Mouse (Mus musculus): ENCODE data around the gene Sipa1l1. TPM values are rescaled to one million over a fixed set of nuclear protein-coding genes. Genes with fewer than 3 reads are reported as not detected.

Sipa1l1 gene
- total RNA-seq, 2 experiments from 2014 or later: 35.2 to 44.3 TPM

GRCm38 (mm10) chr12:82296276-82296675 lies 127.2 kb downstream of the Sipa1l1 start:
- DNase-seq: no peak

GRCm38 (mm10) chr12:82297196-82297595 lies 128.1 kb downstream of the Sipa1l1 start:
- no peak for DNase-seq

- DNase-seq: no peak
These were observed 129.7 kb downstream of the Sipa1l1 start for GRCm38 (mm10) chr12:82298662-82299460.

GRCm38 (mm10) chr12:82304140-82304539 lies 135.0 kb downstream of the Sipa1l1 start:
- no peak for DNase-seq

- DNase-seq: no peak
These were observed 136.9 kb downstream of the Sipa1l1 start for GRCm38 (mm10) chr12:82306035-82306434.

GRCm38 (mm10) chr12:82311593-82311992 lies 142.5 kb downstream of the Sipa1l1 start:
- no peak for DNase-seq

- peak; percentile 56 for DNase-seq
These were observed 143.1 kb downstream of the Sipa1l1 start for GRCm38 (mm10) chr12:82312091-82312820.

GRCm38 (mm10) chr12:82313091-82313490 lies 144.0 kb downstream of the Sipa1l1 start:
- DNase-seq: no peak

- DNase-seq: no peak
These were observed 150.5 kb downstream of the Sipa1l1 start for GRCm38 (mm10) chr12:82319436-82320131.

- DNase-seq: no peak
These were observed 151.1 kb downstream of the Sipa1l1 start for GRCm38 (mm10) chr12:82320204-82320603.

- no peak for DNase-seq
These were observed 152.3 kb downstream of the Sipa1l1 start for GRCm38 (mm10) chr12:82321397-82321796.

- DNase-seq: no peak
These were observed 152.7 kb downstream of the Sipa1l1 start for GRCm38 (mm10) chr12:82321855-82322254.

GRCm38 (mm10) chr12:82322759-82323451 lies 153.8 kb downstream of the Sipa1l1 start:
- DNase-seq: no peak

GRCm38 (mm10) chr12:82324621-82325020 lies 155.5 kb downstream of the Sipa1l1 start:
- no peak for DNase-seq

GRCm38 (mm10) chr12:82325502-82325901 lies 156.4 kb downstream of the Sipa1l1 start:
- DNase-seq: no peak

GRCm38 (mm10) chr12:82326438-82326837 lies 157.3 kb downstream of the Sipa1l1 start:
- no peak for DNase-seq

GRCm38 (mm10) chr12:82328112-82328511 lies 159.0 kb downstream of the Sipa1l1 start:
- peak; percentile 40 for DNase-seq

GRCm38 (mm10) chr12:82332836-82333614 lies 163.9 kb downstream of the Sipa1l1 start:
- DNase-seq: no peak

GRCm38 (mm10) chr12:82333999-82334398 lies 164.9 kb downstream of the Sipa1l1 start:
- no peak for DNase-seq

- no peak for DNase-seq
These were observed 165.4 kb downstream of the Sipa1l1 start for GRCm38 (mm10) chr12:82334550-82334949.

GRCm38 (mm10) chr12:82335095-82335494 lies 166.0 kb downstream of the Sipa1l1 start:
- DNase-seq: no peak

All from adrenal gland, postnatal 10 days (tissue).